10 mouse cellular contexts compared by ENCODE assay signal in genomic region chr11:95843421-95843950, GRCm38 (mm10). TPM values are rescaled to one million over a fixed set of nuclear protein-coding genes. Genes with fewer than 3 reads are reported as not detected.
DNase-seq lines count a peak whose midpoint lies in the region; ATAC-seq and TF ChIP-seq lines count a peak whose summit lies in the region.
"Had no signal": no experiment of that assay in that cellular context is flagged by ENCODE, and none has a peak within 500 bp of the region (broad histone marks: within the 10 kb centered on the region; RNA-seq: fewer than 3 reads in every experiment).

No protein-coding gene starts in this region.

- peak overlapping the region; percentile 7; the same call in 1 of the 2 replicates for H3K4me2 ChIP-seq in intestine, embryonic 15.5 days (replicated peaks)
- H3K4me2 ChIP-seq: limb, embryonic 12.5 days had no signal

- TF ChIP-seq POLR2A in liver, adult 2 months (IDR thresholded peaks at IDR 0.05; ENCODE audit: extremely low read depth, insufficient read depth, low read length): no peak

- TF ChIP-seq CTCF in gastrocnemius, adult 2 months (IDR thresholded peaks at IDR 0.05): no peak
- TF ChIP-seq CTCF in liver, adult 2 months (IDR thresholded peaks at IDR 0.05; ENCODE audit: low read depth, low read length): no peak

- 63% methylated on average over 6 of the region's 6 CpGs for WGBS in liver, adult 2 months
- WGBS in intestine, embryonic 15.5 days: 52% methylated on average over 6 of the region's 6 CpGs
- 63% methylated on average over 6 of the region's 6 CpGs for WGBS in macrophage (ENCODE audit: missing documents)

- H3K79me2 ChIP-seq in liver, adult 2 months (ENCODE audit: control insufficient read depth, insufficient read depth, low read length): no peaks in the 10 kb centered on the region
- H3K79me2 ChIP-seq in macrophage (ENCODE audit: inconsistent target): peaks cover 50% of the 10 kb centered on the region; the same call in 1 of the 2 replicates

- H3K4me3 ChIP-seq in gastrocnemius, adult 2 months: peak overlapping the region; percentile 68
- H3K4me3 ChIP-seq in liver, adult 2 months (ENCODE audit: insufficient read depth, low read depth, low read length): peak overlapping the region; percentile 20
- H3K4me3 ChIP-seq in intestine, embryonic 15.5 days (replicated peaks): no peak overlapping the region
- H3K4me3 ChIP-seq in macrophage (ENCODE audit: inconsistent target): peak overlapping the region; percentile 21; the same call in 1 of the 2 replicates
- H3K4me3 ChIP-seq: limb, embryonic 12.5 days had no signal

- no peaks in the 10 kb centered on the region for H3K27me3 ChIP-seq in liver, adult 2 months (ENCODE audit: control insufficient read depth, insufficient read depth, low read length)
- H3K27me3 ChIP-seq in intestine, embryonic 15.5 days (replicated peaks): no peaks in the 10 kb centered on the region

- no peaks in the 10 kb centered on the region for H3K9me3 ChIP-seq in intestine, embryonic 15.5 days
- H3K9me3 ChIP-seq: limb, embryonic 12.5 days had no signal

- H3K9ac ChIP-seq in liver, adult 2 months (ENCODE audit: low read depth, low read length): peak overlapping the region; percentile 44; the same call in 1 of the 2 replicates
- no peak overlapping the region for H3K9ac ChIP-seq in intestine, embryonic 15.5 days
- H3K9ac ChIP-seq: limb, embryonic 12.5 days had no signal

- no peak for ATAC-seq in intestine, embryonic 15.5 days

- peak overlapping the region; percentile 83 for H3K27ac ChIP-seq in gastrocnemius, adult 2 months
- peak overlapping the region; percentile 45 for H3K27ac ChIP-seq in liver, adult 2 months (replicated peaks; ENCODE audit: insufficient read depth, low read depth, low read length)
- H3K27ac ChIP-seq in intestine, embryonic 15.5 days: peak overlapping the region; percentile 45
- H3K27ac ChIP-seq in macrophage: peak overlapping the region; percentile 77
- H3K27ac ChIP-seq: limb, embryonic 12.5 days had no signal

- no peak for DNase-seq in gastrocnemius, adult 2 months
- DNase-seq in gastrocnemius, postnatal 4 days (ENCODE audit: low spot score in 2 of 2): no peak
- no peak for DNase-seq in liver, adult 2 months (ENCODE audit: extremely low read depth, low read depth, low spot score)
- no peak for DNase-seq in liver
- DNase-seq in c-Kit-positive CD71-positive TER-119-positive erythroid progenitor cells, embryonic 14.5 days (ENCODE audit: low spot score): no peak
- no peak for DNase-seq in left cerebral cortex, adult 9 months (ENCODE audit: low spot score in 2 of 2)
- DNase-seq: gastrocnemius, postnatal 25 days had no signal

- intact Hi-C loops in gastrocnemius, adult 2 months (cut with DNase I): no loop called here

- H3K4me1 ChIP-seq in liver, adult 2 months (ENCODE audit: control insufficient read depth, insufficient read depth, low read length): no peaks in the 10 kb centered on the region; the same call in 1 of the 2 replicates
- peaks cover 20% of the 10 kb centered on the region for H3K4me1 ChIP-seq in intestine, embryonic 15.5 days (replicated peaks)

- H3K36me3 ChIP-seq in liver, adult 2 months (ENCODE audit: control insufficient read depth, insufficient read depth, low read length): no peaks in the 10 kb centered on the region
- no peaks in the 10 kb centered on the region for H3K36me3 ChIP-seq in intestine, embryonic 15.5 days
- H3K36me3 ChIP-seq in macrophage (ENCODE audit: inconsistent target): peaks cover 6% of the 10 kb centered on the region; the same call in 1 of the 2 replicates
- H3K36me3 ChIP-seq: limb, embryonic 12.5 days had no signal

RNA-seq across cellular contexts. Expression of gene Abi3, which starts 1.2 kb away (rescaled TPM):
- total RNA-seq in gastrocnemius, adult 2 months (2021): 1 to 10 TPM; 2.2 to 3.0 TPM
- 1 to 10 TPM; 7.6 to 8.5 TPM for total RNA-seq in gastrocnemius, postnatal 4 days (2021)
- 1.1 and 3.2 TPM in 2 replicates for total RNA-seq in liver, adult 2 months (2014; rRNA removed)
- 7.6 and 11.7 TPM in 2 replicates for polyA plus RNA-seq in liver, adult 2 months (2012; rRNA removed)
- 9.5 and 10.0 TPM in 2 replicates for polyA plus RNA-seq in intestine, embryonic 15.5 days (2015; fragmentation: Nextera tagmentation; extraction: Ambion mirVana)
- 100 to 1,000 TPM in 2 of 26 experiments, 10 to 100 TPM in 22, 1 to 10 TPM in 2; 5.7 to 110 (median 41.7) TPM for total RNA-seq in macrophage (2018; cell fraction: chromatin; rRNA removed)
- total RNA-seq in macrophage (2018; cell fraction: cytosol; rRNA removed): 10 to 100 TPM; 10.2 to 71.2 (median 34.2) TPM
- 10 to 100 TPM; 10.8 to 88.2 (median 46.4) TPM for total RNA-seq in macrophage (2018; cell fraction: nucleus; rRNA removed)
- 22.4 to 35.6 TPM (median 30.2 TPM) in 3 replicates for polyA plus RNA-seq in macrophage (2018)

RNA-seq across cellular contexts. Expression of gene Gngt2, which starts 6.5 kb away (rescaled TPM):
- total RNA-seq in gastrocnemius, adult 2 months (2021): 1 to 10 TPM; 2.6 to 7.6 TPM
- total RNA-seq in gastrocnemius, postnatal 4 days (2021): 10 to 100 TPM; 12.0 to 12.9 TPM
- total RNA-seq in liver, adult 2 months (2014; rRNA removed): 11.5 and 13.7 TPM in 2 replicates
- 3.9 and 5.1 TPM in 2 replicates for polyA plus RNA-seq in liver, adult 2 months (2012; rRNA removed)
- polyA plus RNA-seq in intestine, embryonic 15.5 days (2015; fragmentation: Nextera tagmentation; extraction: Ambion mirVana): 20.3 and 21.7 TPM in 2 replicates
- 10 to 100 TPM in 20 of 26 experiments, 1 to 10 TPM in 6; 3.8 to 78.4 (median 31.9) TPM for total RNA-seq in macrophage (2018; cell fraction: chromatin; rRNA removed)
- 100 to 1,000 TPM; 135 to 329 (median 231) TPM for total RNA-seq in macrophage (2018; cell fraction: cytosol; rRNA removed)
- 100 to 1,000 TPM in 8 of 26 experiments, 10 to 100 TPM in 18; 11.9 to 175 (median 78.7) TPM for total RNA-seq in macrophage (2018; cell fraction: nucleus; rRNA removed)
- polyA plus RNA-seq in macrophage (2018): 226 to 415 TPM (median 244 TPM) in 3 replicates

RNA-seq across cellular contexts. Expression of gene Phospho1, which starts 19.2 kb away (rescaled TPM):
- 100 to 1,000 TPM; 274 to 394 TPM for total RNA-seq in gastrocnemius, adult 2 months (2021)
- 10 to 100 TPM; 82.5 to 91.1 TPM for total RNA-seq in gastrocnemius, postnatal 4 days (2021)
- total RNA-seq in liver, adult 2 months (2014; rRNA removed): 1.6 TPM in 2 replicates
- 31.8 and 32.8 TPM in 2 replicates for polyA plus RNA-seq in liver, adult 2 months (2012; rRNA removed)
- polyA plus RNA-seq in intestine, embryonic 15.5 days (2015; fragmentation: Nextera tagmentation; extraction: Ambion mirVana): 0.55 and 0.56 TPM in 2 replicates
- 1 to 10 TPM in 6 of 26 experiments, under 1 TPM in 3, not detected in 17; 0.41 to 4.3 (median 1.5) TPM for total RNA-seq in macrophage (2018; cell fraction: chromatin; rRNA removed)
- total RNA-seq in macrophage (2018; cell fraction: cytosol; rRNA removed): 10 to 100 TPM in 8 of 26 experiments, 1 to 10 TPM in 18; 1.5 to 25.0 (median 5.8) TPM
- total RNA-seq in macrophage (2018; cell fraction: nucleus; rRNA removed): 1 to 10 TPM in 22 of 26 experiments, under 1 TPM in 3, not detected in 1; 0.29 to 7.2 (median 1.8) TPM
- 6.3 to 10.9 TPM (median 7.8 TPM) in 3 replicates for polyA plus RNA-seq in macrophage (2018)
- polyA plus RNA-seq: limb, embryonic 12.5 days had no signal

Comparison
In these comparisons a context has a peak if more than half of its experiments do, and no peak if none do; other contexts are left out.
1. RNA of gene Phospho1, which starts 19.2 kb away (total RNA-seq): 274 to 394 TPM in gastrocnemius, adult 2 months and 82.5 to 91.1 TPM in gastrocnemius, postnatal 4 days; 1.6 TPM in liver, adult 2 months; every median in the first group is over 10 times any median in the second.
2. Peak in every context shown above with its lines, with median percentiles within 50 percentile points of each other: H3K27ac ChIP-seq.